Mouse (Mus musculus): ENCODE measurements at regions not wholly inside any gene's neighbourhood (a gene's known extent, or its start where the extent isn't known, plus 50 kb on each side); places are given as distances from the start of the nearest gene placed in this dataset.

GRCm38 (mm10) chr4:53386309-53386708 is 53.9 kb upstream of the Slc44a1 start:
- ATAC-seq (replicated peaks; ENCODE audit: low FRiP score, poor library complexity, severe bottlenecking): 0 out of 2 replicates have a peak, but pooled peaks have one; percentile 17

- ATAC-seq (replicated peaks; ENCODE audit: low FRiP score, poor library complexity, severe bottlenecking): peak; percentile 95
Measured at GRCm38 (mm10) chr4:53384761-53385160, 55.5 kb upstream of the Slc44a1 start.

GRCm38 (mm10) chr4:53384104-53384503 is 56.1 kb upstream of the Slc44a1 start:
- ATAC-seq (replicated peaks; ENCODE audit: low FRiP score, poor library complexity, severe bottlenecking): no peak

GRCm38 (mm10) chr4:53382012-53382411 is 58.2 kb upstream of the Slc44a1 start:
- ATAC-seq (replicated peaks; ENCODE audit: low FRiP score, poor library complexity, severe bottlenecking): no peak

GRCm38 (mm10) chr4:53379855-53380254 is 60.4 kb upstream of the Slc44a1 start:
- ATAC-seq (replicated peaks; ENCODE audit: low FRiP score, poor library complexity, severe bottlenecking): no peak

GRCm38 (mm10) chr4:53376995-53377394 is 63.2 kb upstream of the Slc44a1 start:
- 0 out of 2 replicates have a peak, but pooled peaks have one; percentile 17 for ATAC-seq (replicated peaks; ENCODE audit: low FRiP score, poor library complexity, severe bottlenecking)

GRCm38 (mm10) chr4:53356374-53356773 is 83.8 kb upstream of the Slc44a1 start:
- ATAC-seq (replicated peaks; ENCODE audit: low FRiP score, poor library complexity, severe bottlenecking): no peak

GRCm38 (mm10) chr4:53354961-53355360 is 85.3 kb upstream of the Slc44a1 start:
- ATAC-seq (replicated peaks; ENCODE audit: low FRiP score, poor library complexity, severe bottlenecking): no peak

GRCm38 (mm10) chr4:53353399-53354090 is 86.7 kb upstream of the Slc44a1 start:
- ATAC-seq (replicated peaks; ENCODE audit: low FRiP score, poor library complexity, severe bottlenecking): no peak

GRCm38 (mm10) chr4:53351104-53351607 is 89.1 kb upstream of the Slc44a1 start:
- ATAC-seq (replicated peaks; ENCODE audit: low FRiP score, poor library complexity, severe bottlenecking): no peak

- ATAC-seq (replicated peaks; ENCODE audit: low FRiP score, poor library complexity, severe bottlenecking): no peak
Measured at GRCm38 (mm10) chr4:53345346-53345745, 94.9 kb upstream of the Slc44a1 start.

- ATAC-seq (replicated peaks; ENCODE audit: low FRiP score, poor library complexity, severe bottlenecking): no peak
Measured at GRCm38 (mm10) chr4:53344546-53344945, 95.7 kb upstream of the Slc44a1 start.

- no peak for ATAC-seq (replicated peaks; ENCODE audit: low FRiP score, poor library complexity, severe bottlenecking)
Measured at GRCm38 (mm10) chr4:53341181-53341580, 99.0 kb upstream of the Slc44a1 start.

GRCm38 (mm10) chr4:53340021-53340667 is 100.1 kb upstream of the Slc44a1 start:
- no peak for ATAC-seq (replicated peaks; ENCODE audit: low FRiP score, poor library complexity, severe bottlenecking)

GRCm38 (mm10) chr4:53339125-53340020 is 100.8 kb upstream of the Slc44a1 start:
- ATAC-seq (replicated peaks; ENCODE audit: low FRiP score, poor library complexity, severe bottlenecking): no peak

GRCm38 (mm10) chr4:53338479-53338878 is 101.7 kb upstream of the Slc44a1 start:
- ATAC-seq (replicated peaks; ENCODE audit: low FRiP score, poor library complexity, severe bottlenecking): no peak

GRCm38 (mm10) chr4:53337784-53338183 is 102.4 kb upstream of the Slc44a1 start:
- ATAC-seq (replicated peaks; ENCODE audit: low FRiP score, poor library complexity, severe bottlenecking): no peak

- ATAC-seq (replicated peaks; ENCODE audit: low FRiP score, poor library complexity, severe bottlenecking): 0 out of 2 replicates have a peak, but pooled peaks have one; percentile 25
Measured at GRCm38 (mm10) chr4:53327382-53328165, 112.6 kb upstream of the Slc44a1 start.

- no peak for ATAC-seq (replicated peaks; ENCODE audit: low FRiP score, poor library complexity, severe bottlenecking)
Measured at GRCm38 (mm10) chr4:53323838-53324237, 116.4 kb upstream of the Slc44a1 start.
